Mouse (Mus musculus): ENCODE data around the gene Orai2. TPM values are rescaled to one million over a fixed set of nuclear protein-coding genes. Genes with fewer than 3 reads are reported as not detected.
A peak's percentile ranks its signal among the peaks of the same experiment; 100 is the strongest.

Gene Orai2
- polyA plus RNA-seq, 1 experiment from 2014 or later = 6.2 TPM

GRCm38 (mm10) chr5:136108486-136108885, 62.0 kb downstream of the Orai2 start:
- no peak overlapping the region for H3K9ac ChIP-seq (ENCODE audit: low read depth, low read length)
- ATAC-seq (replicated peaks; ENCODE audit: low FRiP score, low read depth) (no peak), DNase-seq (ENCODE audit: low spot score) (no peak)
- no peak overlapping the region for H3K27ac ChIP-seq
- H3K4me1 ChIP-seq (replicated peaks; ENCODE audit: insufficient read depth, low read length) = no peaks in the 10 kb centered on the region
- H3K4me2 ChIP-seq (ENCODE audit: low read length) = no peak overlapping the region
- no peak for TF ChIP-seq CTCF (IDR thresholded peaks at IDR 0.05; ENCODE audit: low read depth)
- H3K4me3 ChIP-seq (replicated peaks; ENCODE audit: low read depth, low read length) = no peak overlapping the region
- WGBS = 44% methylated on average over 2 of the region's 2 CpGs
- H3K36me3 ChIP-seq (ENCODE audit: insufficient read depth, low read length) = no peaks in the 10 kb centered on the region
- H3K27me3 ChIP-seq (ENCODE audit: insufficient read depth, low read length) = no peaks in the 10 kb centered on the region
- no peaks in the 10 kb centered on the region for H3K9me3 ChIP-seq (replicated peaks; ENCODE audit: low read length)

- no peaks in the 10 kb centered on the region for H3K9me3 ChIP-seq (replicated peaks; ENCODE audit: low read length)
- WGBS = 89% methylated on average over 5 of the region's 5 CpGs
- DNase-seq (ENCODE audit: low spot score) = no peak
- no peak overlapping the region for H3K27ac ChIP-seq
- no peak overlapping the region for H3K4me3 ChIP-seq (replicated peaks; ENCODE audit: low read depth, low read length)
- H3K27me3 ChIP-seq (ENCODE audit: insufficient read depth, low read length) = no peaks in the 10 kb centered on the region
- H3K4me2 ChIP-seq (ENCODE audit: low read length) = no peak overlapping the region
- no peak overlapping the region for H3K9ac ChIP-seq (ENCODE audit: low read depth, low read length)
- no peak for ATAC-seq (replicated peaks; ENCODE audit: low FRiP score, low read depth)
- H3K36me3 ChIP-seq (ENCODE audit: insufficient read depth, low read length) = no peaks in the 10 kb centered on the region
- TF ChIP-seq CTCF (IDR thresholded peaks at IDR 0.05; ENCODE audit: low read depth) = peak; percentile 67
- H3K4me1 ChIP-seq (replicated peaks; ENCODE audit: insufficient read depth, low read length) = no peaks in the 10 kb centered on the region
Measured at GRCm38 (mm10) chr5:136104511-136104910, 66.0 kb downstream of the Orai2 start.

GRCm38 (mm10) chr5:136102099-136102820, 68.3 kb downstream of the Orai2 start:
- 8% methylated on average over 41 of the region's 41 CpGs for WGBS

GRCm38 (mm10) chr5:136098536-136098935, 72.0 kb downstream of the Orai2 start:
- Histone ChIP-seq H3K9me3 (replicated peaks; ENCODE audit: low read length) (no peaks in the 10 kb centered on the region), H3K36me3 (ENCODE audit: insufficient read depth, low read length) (no peaks in the 10 kb centered on the region), H3K27ac (no peak overlapping the region), H3K4me1 (replicated peaks; ENCODE audit: insufficient read depth, low read length) (no peaks in the 10 kb centered on the region), H3K4me3 (replicated peaks; ENCODE audit: low read depth, low read length) (no peak overlapping the region), H3K9ac (ENCODE audit: low read depth, low read length) (no peak overlapping the region), H3K27me3 (ENCODE audit: insufficient read depth, low read length) (no peaks in the 10 kb centered on the region), H3K4me2 (ENCODE audit: low read length) (no peak overlapping the region)
- DNase-seq (ENCODE audit: low spot score) (no peak), ATAC-seq (replicated peaks; ENCODE audit: low FRiP score, low read depth) (no peak)
- TF ChIP-seq CTCF (IDR thresholded peaks at IDR 0.05; ENCODE audit: low read depth) = no peak
- 79% methylated on average over 10 of the region's 10 CpGs for WGBS

More at GRCm38 (mm10) chr5:136102099-136102820, 68.3 kb downstream of the Orai2 start:
- Histone ChIP-seq H3K36me3 (ENCODE audit: insufficient read depth, low read length) (no peaks in the 10 kb centered on the region), H3K4me1 (replicated peaks; ENCODE audit: insufficient read depth, low read length) (no peaks in the 10 kb centered on the region), H3K4me2 (ENCODE audit: low read length) (peak overlapping the region; percentile 63), H3K27ac (no peak overlapping the region), H3K27me3 (ENCODE audit: insufficient read depth, low read length) (no peaks in the 10 kb centered on the region), H3K9me3 (replicated peaks; ENCODE audit: low read length) (no peaks in the 10 kb centered on the region), H3K9ac (ENCODE audit: low read depth, low read length) (0 out of 2 replicates have a peak overlapping the region, but pooled peaks have one; percentile 37), H3K4me3 (replicated peaks; ENCODE audit: low read depth, low read length) (peak overlapping the region; percentile 18; the same call in 1 of the 2 replicates)
- ATAC-seq (replicated peaks; ENCODE audit: low FRiP score, low read depth) (peak; percentile 78), DNase-seq (ENCODE audit: low spot score) (peak; percentile 83)
- TF ChIP-seq CTCF (IDR thresholded peaks at IDR 0.05; ENCODE audit: low read depth) = peak; percentile 83

Small RNA genes within 50 kb of the gene (microRNA-seq; reads per million reads assigned to microRNA genes)
- gene Mir7035 = not detected

Other genes with a start within 250 kb of the Orai2 start
- gene Ywhag, start 236.1 kb downstream of the Orai2 start, polyA plus RNA-seq (2015; fragmentation: Nextera tagmentation; extraction: Ambion mirVana) = 89.4 and 105 TPM in 2 replicates
- gene Ssc4d, start 196.2 kb downstream of the Orai2 start, polyA plus RNA-seq (2015; fragmentation: Nextera tagmentation; extraction: Ambion mirVana) = 6.7 and 7.5 TPM in 2 replicates
- gene Zp3, start 190.6 kb downstream of the Orai2 start, polyA plus RNA-seq (2015; fragmentation: Nextera tagmentation; extraction: Ambion mirVana) = 0.13 and 0.16 TPM in 2 replicates
- 21.8 and 22.7 TPM in 2 replicates for gene Dtx2, start 175.9 kb downstream of the Orai2 start, polyA plus RNA-seq (2015; fragmentation: Nextera tagmentation; extraction: Ambion mirVana)
- gene Upk3b, start 132.2 kb downstream of the Orai2 start, polyA plus RNA-seq (2015; fragmentation: Nextera tagmentation; extraction: Ambion mirVana) = 5.1 and 6.0 TPM in 2 replicates
- gene Upk3bl, start 116.2 kb downstream of the Orai2 start, polyA plus RNA-seq (2015; fragmentation: Nextera tagmentation; extraction: Ambion mirVana) = 4.0 and 6.1 TPM in 2 replicates
- 8.8 and 9.9 TPM in 2 replicates for gene Rasa4, start 86.8 kb downstream of the Orai2 start, polyA plus RNA-seq (2015; fragmentation: Nextera tagmentation; extraction: Ambion mirVana)
- gene Polr2j, start 54.1 kb downstream of the Orai2 start, polyA plus RNA-seq (2015; fragmentation: Nextera tagmentation; extraction: Ambion mirVana) = 239 and 250 TPM in 2 replicates
- gene Lrwd1, start 34.6 kb downstream of the Orai2 start, polyA plus RNA-seq (2015; fragmentation: Nextera tagmentation; extraction: Ambion mirVana) = 21.6 and 23.1 TPM in 2 replicates
- 12.2 and 15.4 TPM in 2 replicates for gene Alkbh4, start 34.6 kb downstream of the Orai2 start, polyA plus RNA-seq (2015; fragmentation: Nextera tagmentation; extraction: Ambion mirVana)
- gene Prkrip1, start 28.2 kb upstream of the Orai2 start, polyA plus RNA-seq (2015; fragmentation: Nextera tagmentation; extraction: Ambion mirVana) = 44.2 and 46.6 TPM in 2 replicates
- 3.1 and 4.1 TPM in 2 replicates for gene Sh2b2, start 75.8 kb upstream of the Orai2 start, polyA plus RNA-seq (2015; fragmentation: Nextera tagmentation; extraction: Ambion mirVana)